Mouse (Mus musculus) kidney, embryonic 14.5 days (tissue): ENCODE data around the gene Ano8. TPM values are rescaled to one million over a fixed set of nuclear protein-coding genes. Genes with fewer than 3 reads are reported as not detected.

Experiments
- ATAC-seq: fragments of 200-750 bp; cut with Nextera tagmentation; 2 replicates; pipeline ENCODE4 v1.8.0; 2017; ENCODE audit warnings: moderate number of reproducible peaks, mild to moderate bottlenecking, moderate TSS enrichment, moderate library complexity; ENCODE audit not compliant: low FRiP score, low TSS enrichment
- H3K27ac ChIP-seq: fragments of 300-500 bp; sonication (generic); 2 replicates; pipeline ENCODE4 v1.5.1; 2014; ENCODE audit warnings: low read depth, mild to moderate bottlenecking, low read length, moderate library complexity, mixed read lengths
- H3K27me3 ChIP-seq: fragments of 300-500 bp; sonication (generic); 2 replicates; pipeline ENCODE4 v1.6.1; 2014; ENCODE audit warnings: mild to moderate bottlenecking, low read length; ENCODE audit not compliant: control insufficient read depth, insufficient read depth
- H3K36me3 ChIP-seq: fragments of 300-500 bp; sonication (generic); 2 replicates; pipeline ENCODE4 v1.6.1; 2014; ENCODE audit warnings: low read length, mixed read lengths; ENCODE audit not compliant: control insufficient read depth, insufficient read depth
- H3K4me1 ChIP-seq: fragments of 300-500 bp; sonication (generic); 2 replicates; pipeline ENCODE4 v1.6.1; 2014; ENCODE audit warnings: low read length, mixed read lengths; ENCODE audit not compliant: control insufficient read depth, insufficient read depth
- H3K4me2 ChIP-seq: fragments of 300-500 bp; sonication (generic); replicated peaks from 2 replicates; pipeline ENCODE4 v1.6.1; 2014; ENCODE audit warnings: low read depth, mild to moderate bottlenecking, low read length
- H3K4me3 ChIP-seq: fragments of 300-500 bp; sonication (generic); 2 replicates; pipeline ENCODE4 v1.5.1; 2014; ENCODE audit warnings: mild to moderate bottlenecking, low read length
- H3K9ac ChIP-seq: fragments of 300-500 bp; sonication (generic); 2 replicates; pipeline ENCODE4 v1.6.1; 2014; ENCODE audit warnings: low read depth, mild to moderate bottlenecking, low read length, moderate library complexity
- H3K9me3 ChIP-seq: fragments of 300-500 bp; sonication (generic); 2 replicates; pipeline ENCODE4 v1.6.1; 2016; ENCODE audit warnings: low read length; ENCODE audit not compliant: control insufficient read depth
- whole genome bisulfite sequencing: fragments of 180-500 bp; shearing (Covaris S2); extraction: QIAGEN DNeasy Blood & Tissue Kit; methylation state at CpG from one replicate; pipeline ENCODE4 v1.1.7; 2014; 5-methylcytosine and 5-hydroxymethylcytosine counted together
- polyA plus RNA-seq: library from polyadenylated mRNA; unstranded; fragments of >200 nt; fragmentation: Nextera tagmentation; extraction: Ambion mirVana; gene quantifications from 2 replicates; pipeline ENCODE4 v1.2.1, GENCODE M21; 2014

Ano8 gene
- polyA plus RNA-seq, 1 experiment from 2014 or later, result 3.4 TPM

DNA sequence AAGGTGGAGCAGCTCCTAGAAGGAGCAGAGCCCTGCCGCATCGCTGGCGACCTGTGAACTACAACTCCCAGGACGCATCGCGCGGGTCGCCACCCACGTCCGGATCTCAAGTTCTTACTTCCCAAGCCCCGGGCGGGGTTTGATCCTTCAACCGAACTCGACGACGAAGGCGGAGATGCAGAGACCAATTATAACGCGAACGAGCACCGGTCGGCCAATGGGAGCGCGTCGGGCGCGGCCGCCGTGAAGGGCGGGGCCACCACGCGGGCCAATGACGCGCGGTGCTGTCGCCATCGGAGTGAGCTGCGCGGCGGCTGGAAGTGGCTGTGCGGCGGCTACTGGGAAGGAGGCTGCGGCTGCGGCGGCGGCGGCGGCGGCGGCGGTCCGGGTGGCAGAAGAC is 16.8 kb downstream of the Ano8 start, which contains the start of gene Dda1:
Dda1 (plus strand) TSS at position 284 of the 400 bp plus-strand sequence.
- Histone ChIP-seq H3K36me3 (peaks cover 33% of the 10 kb centered on the region), H3K9me3 (no peaks in the 10 kb centered on the region), H3K27ac (no peak within 1 kb of the TSS), H3K4me2 (peak within 1 kb of the TSS; percentile 75), H3K9ac (peak within 1 kb of the TSS; percentile 81), H3K27me3 (no peaks in the 10 kb centered on the region), H3K4me3 (peak within 1 kb of the TSS; percentile 72), H3K4me1 (peaks cover 4% of the 10 kb centered on the region)
- under 1% methylated on average over 44 of the region's 52 CpGs for WGBS
- peak; percentile 90 for ATAC-seq

DNA sequence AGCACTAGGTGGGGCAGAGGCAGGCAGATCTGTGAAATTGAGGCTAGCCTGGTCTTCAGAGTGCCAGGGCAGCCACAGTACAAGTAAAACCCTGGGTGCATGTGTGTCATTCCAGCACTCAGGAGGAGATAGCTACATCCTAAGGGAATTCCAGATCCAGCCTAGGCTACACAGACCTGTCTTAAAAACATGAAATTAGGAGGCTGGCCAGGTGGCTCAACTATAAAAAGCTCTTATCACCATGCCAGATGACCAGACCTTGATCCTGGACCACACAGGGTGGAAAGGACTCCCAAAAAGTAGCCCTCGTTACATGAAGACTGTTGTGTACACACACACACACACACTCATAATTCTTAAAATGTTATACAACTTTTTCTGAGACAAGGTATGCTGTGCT is 17.8 kb downstream of the Ano8 start:
- ATAC-seq, result no peak
- Histone ChIP-seq H3K27ac (no peak overlapping the region), H3K9me3 (no peaks in the 10 kb centered on the region), H3K27me3 (no peaks in the 10 kb centered on the region), H3K9ac (no peak overlapping the region), H3K4me3 (no peak overlapping the region), H3K36me3 (peaks cover 24% of the 10 kb centered on the region), H3K4me2 (no peak overlapping the region), H3K4me1 (peaks cover 6% of the 10 kb centered on the region)
- WGBS, result 90% methylated on average over 1 of the region's 1 CpGs

DNA sequence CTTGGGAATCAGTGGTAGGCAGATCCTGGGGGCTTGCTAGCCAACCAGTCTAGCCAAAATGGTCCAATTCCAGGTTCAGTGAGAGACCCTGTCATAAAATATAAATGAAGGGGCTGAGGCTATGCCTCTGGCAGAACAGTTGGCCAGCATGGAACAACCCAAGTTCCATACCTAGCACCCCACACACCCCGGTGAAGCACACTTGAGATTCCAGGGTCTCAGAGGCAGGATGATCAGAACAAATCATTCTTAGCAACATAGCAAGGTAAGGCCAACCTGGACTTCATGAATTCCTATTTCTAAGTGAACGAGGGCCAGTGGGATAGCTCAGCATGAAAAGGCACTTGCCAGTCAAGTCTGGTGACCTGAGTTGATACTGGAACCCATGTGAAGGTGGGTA is 18.6 kb downstream of the Ano8 start:
- Histone ChIP-seq H3K4me1 (peaks cover 13% of the 10 kb centered on the region), H3K4me2 (no peak overlapping the region), H3K27ac (no peak overlapping the region), H3K36me3 (peaks cover 16% of the 10 kb centered on the region), H3K9ac (no peak overlapping the region), H3K27me3 (no peaks in the 10 kb centered on the region), H3K4me3 (no peak overlapping the region), H3K9me3 (no peaks in the 10 kb centered on the region)
- WGBS, result 95% methylated on average over 2 of the region's 2 CpGs
- ATAC-seq, result no peak

DNA sequence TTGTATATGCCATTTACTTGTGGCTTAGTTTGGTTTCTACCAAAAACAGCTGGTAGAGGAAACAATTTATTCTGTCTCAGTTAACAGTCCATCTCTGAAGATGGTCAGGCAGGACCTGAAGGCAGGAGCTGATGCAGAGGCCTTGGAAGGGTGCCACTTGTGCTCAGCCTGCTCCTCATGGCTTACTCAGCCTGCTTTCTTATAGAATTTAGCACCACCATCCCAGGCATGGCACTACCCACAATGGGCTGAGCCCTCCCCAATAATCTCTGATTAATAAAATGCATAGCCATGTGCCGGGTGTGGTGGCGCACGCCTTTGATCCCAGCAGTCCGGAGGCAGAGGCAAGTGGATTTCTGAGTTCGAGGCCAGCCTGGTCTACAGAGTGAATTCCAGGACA is 19.6 kb downstream of the Ano8 start:
- no peak overlapping the region for H3K9ac ChIP-seq
- H3K9me3 ChIP-seq, result no peaks in the 10 kb centered on the region
- H3K4me2 ChIP-seq, result no peak overlapping the region
- peaks cover 11% of the 10 kb centered on the region for H3K36me3 ChIP-seq
- H3K4me3 ChIP-seq, result no peak overlapping the region
- WGBS, result 92% methylated on average over 5 of the region's 5 CpGs
- H3K27ac ChIP-seq, result no peak overlapping the region
- ATAC-seq, result no peak
- no peaks in the 10 kb centered on the region for H3K27me3 ChIP-seq
- peaks cover 15% of the 10 kb centered on the region for H3K4me1 ChIP-seq

DNA sequence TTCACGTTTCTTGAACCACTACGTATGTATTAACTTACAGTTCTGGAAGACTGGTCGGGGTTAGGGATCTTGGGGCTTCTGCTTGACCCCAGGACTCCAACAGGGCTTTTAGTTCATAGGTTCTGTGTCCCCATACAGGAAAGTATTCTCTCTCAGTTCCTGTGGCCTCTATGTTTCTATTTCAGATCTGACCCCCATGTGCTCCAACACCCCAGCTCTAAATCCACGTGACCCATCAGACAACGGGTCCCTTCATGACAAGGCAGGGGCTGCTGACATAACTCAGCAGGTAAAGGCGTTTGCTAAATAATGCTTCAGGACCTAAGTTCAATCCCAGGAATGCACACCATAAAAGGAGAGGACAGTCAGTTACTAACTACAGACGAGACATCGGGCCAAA is 20.0 kb downstream of the Ano8 start:
- Histone ChIP-seq H3K27me3 (no peaks in the 10 kb centered on the region), H3K4me1 (peaks cover 15% of the 10 kb centered on the region), H3K27ac (no peak overlapping the region), H3K4me2 (peak overlapping the region; percentile 89; the same call in 1 of the 2 replicates), H3K4me3 (peak overlapping the region; percentile 81; the same call in 1 of the 2 replicates), H3K9ac (no peak overlapping the region), H3K36me3 (peaks cover 11% of the 10 kb centered on the region), H3K9me3 (no peaks in the 10 kb centered on the region)
- no peak for ATAC-seq
- 79% methylated on average over 8 of the region's 8 CpGs for WGBS

DNA sequence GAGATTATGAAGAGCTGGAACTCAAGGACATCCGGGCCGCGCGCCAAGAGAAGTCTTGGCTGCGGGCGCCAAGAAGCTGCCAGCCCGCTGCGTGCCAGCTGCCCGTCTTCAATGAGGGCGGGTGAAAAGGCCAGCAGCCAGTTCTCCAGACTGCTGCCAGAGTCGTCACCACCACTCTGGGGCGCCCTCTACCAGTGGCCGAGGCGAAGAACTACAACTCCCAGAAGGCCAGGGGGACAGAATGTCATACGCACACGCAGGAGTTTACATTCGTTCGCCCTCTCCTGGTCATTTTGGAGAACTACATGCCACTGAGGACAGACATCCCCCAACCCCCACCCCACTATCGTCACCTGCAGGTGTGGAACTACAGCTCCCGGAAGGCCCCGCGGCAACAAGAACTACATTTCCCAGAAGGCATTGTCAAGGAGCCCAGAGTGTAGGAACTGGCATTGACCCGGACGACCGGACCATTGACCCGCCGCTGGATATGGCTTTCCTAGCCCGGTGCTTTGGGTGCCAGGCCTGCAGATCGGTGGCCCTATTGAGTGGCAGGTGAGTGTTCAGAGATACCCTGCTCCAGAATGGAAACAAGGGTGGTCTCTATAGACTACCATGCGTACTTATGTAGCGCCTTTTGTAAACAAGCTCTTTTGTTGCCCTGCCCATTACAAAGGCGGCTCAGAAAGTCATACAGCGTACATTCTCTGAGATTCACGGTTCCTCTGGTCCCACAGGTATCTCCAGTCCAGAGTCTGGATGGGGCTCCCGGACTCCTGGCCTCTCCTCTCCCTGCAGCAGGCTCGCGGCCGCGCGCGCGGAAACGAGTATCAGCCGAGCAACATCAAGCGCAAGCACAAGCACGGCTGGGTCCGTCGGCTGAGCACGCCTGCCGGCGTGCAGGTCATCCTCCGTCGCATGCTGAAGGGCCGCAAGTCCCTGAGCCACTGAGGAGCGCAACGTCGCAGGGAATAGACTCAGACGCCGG is 21.0 kb downstream of the Ano8 start, which contains the start of gene Mrpl34:
Mrpl34 (plus strand) TSS at position 447 of the 988 bp plus-strand sequence.
- peaks cover 16% of the 10 kb centered on the region for H3K36me3 ChIP-seq
- peaks cover 15% of the 10 kb centered on the region for H3K4me1 ChIP-seq
- H3K4me3 ChIP-seq, result peak within 1 kb of the TSS; percentile 81
- peak; percentile 82 for ATAC-seq
- H3K4me2 ChIP-seq, result peak within 1 kb of the TSS; percentile 89
- peak within 1 kb of the TSS; percentile 82 for H3K9ac ChIP-seq
- H3K9me3 ChIP-seq, result no peaks in the 10 kb centered on the region
- H3K27ac ChIP-seq, result peak within 1 kb of the TSS; percentile 80
- under 1% methylated on average over 59 of the region's 59 CpGs for WGBS
- H3K27me3 ChIP-seq, result no peaks in the 10 kb centered on the region

DNA sequence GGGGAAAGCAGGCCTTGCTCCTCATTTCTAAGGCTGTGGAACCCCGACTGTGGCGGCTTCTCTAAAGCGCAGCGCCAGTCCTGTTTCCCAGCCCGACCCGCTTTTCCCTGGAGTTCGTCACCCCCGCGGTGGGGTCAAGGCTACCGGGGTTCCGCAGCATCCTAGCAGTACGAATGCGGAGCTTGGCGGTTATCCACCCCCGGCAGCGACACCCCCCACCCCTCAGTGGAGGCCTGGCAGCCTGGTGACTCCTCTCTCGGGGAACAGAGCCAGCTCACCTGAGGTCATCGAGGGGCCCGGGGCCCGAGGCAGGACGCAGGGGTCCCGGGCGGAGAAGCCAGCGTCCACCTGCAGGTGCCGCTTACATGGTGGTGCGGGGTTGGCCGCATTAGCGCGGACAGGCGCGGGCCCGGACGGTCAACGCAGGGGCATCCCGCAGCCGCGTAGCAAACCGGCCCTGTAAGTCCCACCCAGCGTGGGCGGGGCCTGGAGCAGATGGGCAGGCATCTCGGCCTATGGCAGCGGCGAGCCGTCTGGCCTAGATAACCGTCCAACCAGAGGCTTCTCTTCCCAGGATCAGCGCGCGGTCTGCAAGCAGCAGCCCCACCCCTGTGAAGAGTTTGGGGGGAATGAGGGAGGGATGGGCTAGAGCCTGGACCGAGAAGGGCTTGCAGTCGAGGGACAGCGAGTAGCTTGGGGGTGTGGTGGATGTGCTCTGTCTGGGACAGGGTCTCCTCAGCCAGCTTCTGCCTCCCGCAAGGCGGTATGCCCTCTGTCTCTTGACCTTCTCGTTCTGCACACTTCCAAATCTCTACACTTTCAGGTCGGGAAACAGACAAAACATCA is 22.4 kb downstream of the Ano8 start, which contains the start of gene Abhd8:
Abhd8 (minus strand) TSS at position 468 of the 846 bp plus-strand sequence.
- Histone ChIP-seq H3K27ac (peak within 1 kb of the TSS; percentile 80), H3K9me3 (no peaks in the 10 kb centered on the region), H3K27me3 (no peaks in the 10 kb centered on the region), H3K36me3 (peaks cover 21% of the 10 kb centered on the region), H3K9ac (peak within 1 kb of the TSS; percentile 82), H3K4me3 (peak within 1 kb of the TSS; percentile 81), H3K4me2 (peak within 1 kb of the TSS; percentile 70), H3K4me1 (peaks cover 15% of the 10 kb centered on the region)
- peak; percentile 79 for ATAC-seq
- WGBS, result under 1% methylated on average over 55 of the region's 55 CpGs

DNA sequence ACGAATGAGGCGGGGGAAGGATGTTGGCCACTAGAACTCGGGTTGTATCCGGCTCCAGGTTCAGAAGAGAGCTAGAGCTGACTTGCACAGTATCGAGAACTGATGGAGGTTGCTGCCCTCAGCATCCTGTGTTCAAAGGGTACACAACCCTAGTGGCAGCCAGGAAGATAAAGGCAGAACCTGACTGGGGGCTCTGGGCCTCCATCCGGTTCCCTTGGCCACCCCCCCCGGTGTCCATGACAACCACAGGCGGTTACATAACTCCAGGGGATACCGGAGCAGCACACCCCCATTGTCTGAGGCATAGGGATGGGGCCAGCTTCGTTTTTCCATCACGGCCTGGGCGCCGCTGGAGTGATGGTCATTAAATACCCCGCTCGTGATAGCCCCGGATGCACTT is 23.0 kb downstream of the Ano8 start:
- Histone ChIP-seq H3K27me3 (no peaks in the 10 kb centered on the region), H3K27ac (no peak overlapping the region), H3K36me3 (peaks cover 27% of the 10 kb centered on the region), H3K4me3 (peak overlapping the region; percentile 81), H3K4me1 (peaks cover 15% of the 10 kb centered on the region), H3K9ac (peak overlapping the region; percentile 82), H3K4me2 (peak overlapping the region; percentile 70), H3K9me3 (no peaks in the 10 kb centered on the region)
- peak; percentile 0; the same call in 1 of the 2 replicates for ATAC-seq
- WGBS, result 6% methylated on average over 16 of the region's 16 CpGs
